Mouse (Mus musculus): ENCODE results near the gene Tenm4.

The Tenm4 gene

GRCm38 (mm10) chr7:96879593-96879992, 708.5 kb downstream of the Tenm4 start:
- DNase-seq: no peak

GRCm38 (mm10) chr7:96880221-96880944, 709.3 kb downstream of the Tenm4 start:
- no peak for DNase-seq

- DNase-seq: no peak
These were observed 712.3 kb downstream of the Tenm4 start for GRCm38 (mm10) chr7:96883297-96883696.

GRCm38 (mm10) chr7:96887088-96887654, 716.1 kb downstream of the Tenm4 start:
- DNase-seq: no peak

GRCm38 (mm10) chr7:96889061-96890034, 718.3 kb downstream of the Tenm4 start:
- no peak for DNase-seq

- no peak for DNase-seq
These were observed 719.1 kb downstream of the Tenm4 start for GRCm38 (mm10) chr7:96890035-96890621.

- no peak for DNase-seq
These were observed 719.9 kb downstream of the Tenm4 start for GRCm38 (mm10) chr7:96890987-96891386.

GRCm38 (mm10) chr7:96899036-96899569, 728.1 kb downstream of the Tenm4 start:
- DNase-seq: no peak

- DNase-seq: no peak
These were observed 731.1 kb downstream of the Tenm4 start for GRCm38 (mm10) chr7:96902183-96902582.

- DNase-seq: no peak
These were observed 732.3 kb downstream of the Tenm4 start for GRCm38 (mm10) chr7:96903088-96903985.

- no peak for DNase-seq
These were observed 733.4 kb downstream of the Tenm4 start for GRCm38 (mm10) chr7:96904442-96904841.

GRCm38 (mm10) chr7:96904936-96905335, 733.9 kb downstream of the Tenm4 start:
- DNase-seq: no peak

- DNase-seq: no peak
These were observed 734.4 kb downstream of the Tenm4 start for GRCm38 (mm10) chr7:96905422-96905821.

GRCm38 (mm10) chr7:96906216-96906615, 735.2 kb downstream of the Tenm4 start:
- no peak for DNase-seq

- no peak for DNase-seq
These were observed 737.1 kb downstream of the Tenm4 start for GRCm38 (mm10) chr7:96907971-96908680.

- no peak for DNase-seq
These were observed 738.8 kb downstream of the Tenm4 start for GRCm38 (mm10) chr7:96909856-96910255.

GRCm38 (mm10) chr7:96910310-96910960, 739.4 kb downstream of the Tenm4 start:
- no peak for DNase-seq

- peak; percentile 83 for DNase-seq
These were observed 743.0 kb downstream of the Tenm4 start for GRCm38 (mm10) chr7:96914031-96914430.

- DNase-seq: peak; percentile 57
These were observed 744.5 kb downstream of the Tenm4 start for GRCm38 (mm10) chr7:96915452-96916105.

Measured in thymus, postnatal 14 days (tissue).